Mouse (Mus musculus) retina, adult 2 months (tissue): ENCODE measurements around the gene Serpine2.

Source experiments
- DNase-seq: peaks from one replicate; pipeline ENCODE4 v3.0.0-alpha.2; 2012; ENCODE audit warnings: low read depth, low spot score

Gene Serpine2

DNA sequence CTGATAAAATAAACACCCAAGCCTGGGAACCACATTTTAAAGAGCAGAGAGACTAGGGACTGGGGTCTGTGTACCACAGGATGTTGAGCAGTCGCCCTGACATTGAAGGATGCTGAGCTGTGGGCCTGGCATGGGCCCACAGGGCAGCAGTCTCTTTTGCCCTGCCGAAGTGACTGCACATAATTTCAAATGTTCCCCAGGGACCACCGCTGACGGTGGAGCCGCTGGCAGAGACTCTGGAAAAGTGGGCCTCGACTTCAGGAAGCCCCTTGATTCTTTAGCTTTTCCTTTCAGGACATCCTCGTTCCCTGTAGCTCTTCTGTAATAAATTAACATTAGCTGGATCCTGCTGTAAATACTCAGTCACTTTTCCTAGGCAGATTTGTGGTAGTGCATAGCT, 103.8 kb downstream of the Serpine2 start:
- DNase-seq, result no peak

DNA sequence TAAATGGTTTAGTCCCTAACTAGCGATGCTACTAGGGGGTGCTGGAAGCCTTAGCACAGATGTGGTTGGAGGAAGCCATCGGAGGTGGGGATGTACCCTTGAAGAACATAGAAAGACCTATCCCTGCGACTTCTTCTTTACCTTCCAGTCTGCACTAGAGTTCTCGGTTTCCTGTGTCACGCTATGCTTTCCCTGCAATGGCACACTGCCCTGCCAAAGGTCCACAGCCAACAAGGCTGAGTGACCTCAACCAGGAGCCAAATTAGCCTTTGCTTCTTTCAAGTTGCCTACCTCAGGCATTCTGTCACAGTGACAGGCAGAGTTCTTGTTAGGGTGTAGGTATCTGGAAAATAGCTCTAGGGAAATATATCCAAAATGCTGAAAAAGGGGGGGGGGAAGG, 104.6 kb downstream of the Serpine2 start:
- no peak for DNase-seq

DNA sequence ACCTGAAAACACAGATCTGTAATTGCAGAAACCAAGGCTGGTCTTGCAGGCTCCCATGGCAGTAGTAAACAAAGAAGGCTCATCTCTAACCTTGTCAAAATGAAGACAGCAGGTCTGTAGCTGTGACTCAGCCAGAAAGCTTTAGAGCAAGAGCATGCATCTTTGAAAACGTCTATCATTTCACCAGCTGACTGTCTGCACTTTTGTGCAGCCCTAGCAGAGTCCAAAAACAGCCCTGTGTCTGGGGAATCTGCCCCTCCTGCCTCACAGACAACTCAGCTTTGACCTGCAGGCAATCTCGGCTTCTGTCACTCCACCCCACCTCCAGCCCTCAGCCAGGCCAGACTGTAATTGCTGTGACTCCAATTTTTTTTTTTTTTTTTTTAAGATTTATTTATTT, 105.6 kb downstream of the Serpine2 start:
- DNase-seq, result no peak

DNA sequence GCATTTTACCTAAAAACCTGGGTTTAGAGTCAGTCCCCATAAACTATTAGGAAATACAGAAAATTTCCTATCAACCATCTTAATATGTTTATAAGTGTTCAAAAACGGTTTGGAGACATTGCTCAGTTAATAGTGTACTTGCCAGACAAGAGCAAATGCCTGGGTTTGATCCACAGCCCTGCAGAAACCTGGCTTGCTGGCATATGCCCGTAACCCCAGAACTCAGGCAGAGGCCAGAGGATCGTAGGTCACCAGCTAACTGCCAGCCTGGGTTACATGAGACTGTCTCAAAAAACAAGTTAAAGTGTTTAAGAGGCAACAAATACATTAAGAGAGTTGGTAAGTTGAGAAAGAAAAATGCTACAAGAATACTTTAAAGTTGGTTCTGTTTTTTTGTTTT, 106.0 kb downstream of the Serpine2 start:
- no peak for DNase-seq

DNA sequence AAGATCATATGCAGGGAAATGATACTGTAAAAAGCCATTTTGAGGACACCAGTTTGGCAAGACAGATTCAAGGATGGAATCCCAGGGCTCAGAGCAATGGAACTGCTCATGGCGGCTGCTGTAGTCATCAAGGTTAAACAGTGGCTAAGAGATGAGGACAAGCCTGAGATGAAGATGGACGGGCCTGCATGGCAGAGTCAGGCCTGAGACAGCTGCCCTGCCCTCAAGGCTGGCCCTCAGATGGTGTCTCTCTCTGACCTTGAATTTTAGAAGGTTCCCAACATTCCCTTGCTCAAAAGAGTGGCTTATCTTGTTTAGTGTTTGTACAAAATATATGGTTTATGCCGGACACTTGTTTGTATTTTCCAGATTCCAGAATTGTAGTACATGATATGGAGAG, 107.5 kb downstream of the Serpine2 start:
- DNase-seq, result no peak

DNA sequence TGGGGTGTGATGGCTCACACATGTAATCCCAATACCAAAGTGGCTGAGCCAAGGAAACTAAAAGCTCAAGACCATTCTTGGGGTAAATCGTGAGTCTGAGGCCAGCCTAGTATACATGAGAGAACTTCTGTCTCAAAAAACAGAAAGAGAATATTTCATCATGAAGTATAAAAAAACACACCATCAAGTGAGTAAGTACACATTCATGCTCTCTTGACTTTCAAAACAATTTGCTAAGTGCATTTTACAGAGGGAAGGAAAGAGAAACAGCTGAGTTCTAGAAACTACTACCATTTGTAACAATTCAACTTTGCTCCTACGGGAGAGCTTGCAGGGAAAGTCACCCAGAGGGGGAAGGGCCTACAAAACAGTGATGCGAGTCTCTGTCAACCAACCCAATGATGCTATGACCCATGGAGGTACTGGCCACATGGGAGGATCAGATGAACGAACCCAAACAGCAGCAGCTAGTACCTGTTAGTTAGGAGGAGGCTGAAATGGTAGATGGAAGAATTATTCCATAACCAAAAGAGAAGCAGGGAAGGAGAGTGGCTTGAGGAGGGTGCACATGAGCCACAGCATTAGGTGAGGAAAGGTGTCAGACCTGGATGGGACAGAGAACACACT, 108.2 kb downstream of the Serpine2 start:
- no peak for DNase-seq

DNA sequence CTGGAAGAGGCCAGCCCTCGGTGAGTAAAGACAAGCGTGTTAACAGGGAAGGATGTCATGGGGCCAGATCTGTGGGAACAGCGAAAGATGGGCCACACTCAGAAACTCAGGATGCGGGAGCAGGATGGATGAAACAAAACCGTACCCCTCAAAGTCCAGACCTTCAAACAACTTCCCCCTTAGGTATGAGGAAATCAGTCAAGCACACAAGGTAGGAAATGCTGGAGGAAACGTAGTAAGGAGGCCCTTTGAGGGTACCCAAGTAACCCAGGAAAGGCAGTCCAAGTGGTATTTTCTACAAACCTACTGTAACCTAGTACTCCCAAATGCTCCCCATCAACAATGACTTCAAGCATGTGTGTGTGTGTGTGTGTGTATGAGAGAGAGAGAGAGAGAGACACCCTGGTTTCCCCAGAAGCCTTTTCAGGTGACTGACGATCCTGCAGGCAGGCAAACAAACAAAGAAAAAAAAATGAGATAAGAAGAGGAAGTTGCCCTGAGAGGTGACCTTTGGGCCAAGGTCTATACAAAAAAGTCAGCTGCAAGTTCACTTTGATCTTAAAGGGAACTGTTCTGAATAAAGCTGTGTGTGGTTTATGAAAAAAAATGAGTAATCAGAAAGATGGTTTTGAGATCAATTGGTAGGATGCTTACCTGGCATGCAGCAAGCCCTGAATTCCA, 108.8 kb downstream of the Serpine2 start:
- no peak for DNase-seq

DNA sequence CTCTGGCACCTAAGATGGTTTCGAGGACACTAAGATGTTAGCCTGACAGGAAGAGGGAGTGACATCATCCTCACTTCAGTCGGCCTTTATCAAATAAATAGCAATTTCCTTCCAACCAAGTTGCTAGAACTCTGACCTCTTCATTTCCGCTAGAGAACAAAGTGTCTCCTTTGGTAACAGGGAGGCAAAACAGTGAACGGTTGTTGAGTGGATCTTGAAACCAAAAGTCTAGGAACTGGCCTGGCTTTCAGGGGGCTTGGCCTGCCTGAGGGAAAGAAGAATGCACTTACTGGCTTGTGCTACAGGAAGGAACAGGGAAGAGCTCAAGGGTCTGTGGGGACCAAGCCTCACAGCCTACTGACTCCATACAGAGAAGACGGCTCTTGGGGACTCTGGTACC, 109.8 kb downstream of the Serpine2 start:
- no peak for DNase-seq

DNA sequence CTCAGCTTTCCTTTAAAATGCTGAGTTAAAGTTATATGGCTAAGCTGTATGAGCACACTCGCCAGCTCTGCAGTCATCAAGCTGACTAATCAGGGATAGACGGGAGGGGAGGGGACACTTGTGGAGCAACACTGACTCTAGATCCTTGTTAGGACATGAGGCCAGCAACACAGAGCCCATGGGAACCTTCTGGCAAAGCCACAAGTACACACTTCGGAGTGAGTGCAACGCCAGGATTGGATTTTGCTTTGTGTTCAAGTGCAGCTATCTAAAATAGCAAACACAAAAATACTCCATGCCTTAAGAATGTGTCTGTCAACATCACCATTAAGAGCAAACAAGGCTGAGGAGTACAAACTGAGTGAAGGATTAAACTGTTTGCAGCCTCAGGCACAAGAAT, 114.9 kb downstream of the Serpine2 start:
- no peak for DNase-seq
